Comparison of ENCODE assay signal across 11 mouse cellular contexts in the genomic region with DNA sequence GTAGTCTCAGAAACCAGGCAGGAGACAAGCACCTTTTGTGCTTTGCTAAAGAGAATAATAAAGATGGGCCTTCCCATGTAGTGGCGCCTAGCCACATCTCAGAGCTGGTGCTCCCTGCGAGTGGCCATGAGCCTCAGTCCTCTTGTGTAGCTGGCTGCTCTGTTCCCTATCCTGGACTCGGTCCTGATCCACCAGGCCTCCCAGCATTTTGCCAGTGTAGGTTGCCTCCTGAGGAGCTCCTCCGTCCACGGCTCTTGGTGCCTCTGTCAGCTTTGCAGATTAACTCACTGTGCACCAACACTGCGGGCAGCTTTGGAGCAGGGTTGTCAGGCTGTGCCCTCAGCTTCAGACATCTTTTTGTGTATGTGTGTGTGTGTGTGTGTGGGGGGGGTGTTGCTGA. TPM values are rescaled to one million over a fixed set of nuclear protein-coding genes. Genes with fewer than 3 reads are reported as not detected.
DNase-seq lines count a peak whose midpoint lies in the region; ATAC-seq lines count a peak whose summit lies in the region.
"Had no signal": no experiment of that assay in that cellular context is flagged by ENCODE, and none has a peak within 500 bp of the region (broad histone marks: within the 10 kb centered on the region; RNA-seq: fewer than 3 reads in every experiment).

No protein-coding gene starts in this region.

- H3K4me2 ChIP-seq in liver, embryonic 13.5 days, result no peak overlapping the region
- no peak overlapping the region for H3K4me2 ChIP-seq in liver, embryonic 11.5 days
- no peak overlapping the region for H3K4me2 ChIP-seq in hindbrain, embryonic 14.5 days (replicated peaks)
- H3K4me2 ChIP-seq in neural tube, embryonic 15.5 days, result no peak overlapping the region

- DNase-seq in heart, embryonic 10.5 days (ENCODE audit: low spot score), result no peak
- DNase-seq in heart, adult 9 months (ENCODE audit: low spot score in 2 of 2), result no peak
- DNase-seq in liver, embryonic 13.5 days, result no peak
- no peak for DNase-seq in liver, embryonic 11.5 days (ENCODE audit: low spot score)
- DNase-seq in hindbrain, embryonic 14.5 days (ENCODE audit: low spot score), result no peak
- DNase-seq in adrenal gland, adult 18-20 months (ENCODE audit: low spot score in 2 of 2), result no peak
- no peak for DNase-seq in urinary bladder, adult 18-20 months (ENCODE audit: low spot score in 2 of 2)
- DNase-seq: kidney, adult 2 months had no signal

- 0 out of 2 replicates have a peak overlapping the region, but pooled peaks have one; percentile 3 for H3K9ac ChIP-seq in liver, embryonic 13.5 days
- no peak overlapping the region for H3K9ac ChIP-seq in liver, embryonic 11.5 days (ENCODE audit: low read depth, low read length)
- H3K9ac ChIP-seq in hindbrain, embryonic 14.5 days, result 0 out of 2 replicates have a peak overlapping the region, but pooled peaks have one; percentile 16
- H3K9ac ChIP-seq in neural tube, embryonic 15.5 days (replicated peaks), result 0 out of 2 replicates have a peak overlapping the region, but pooled peaks have one; percentile 3

- 66% methylated on average over 6 of the region's 6 CpGs for WGBS in heart, embryonic 10.5 days
- WGBS in liver, embryonic 13.5 days (ENCODE audit: insufficient replicate concordance), result 76% methylated on average over 6 of the region's 6 CpGs
- WGBS in liver, embryonic 11.5 days, result 83% methylated on average over 6 of the region's 6 CpGs
- WGBS in hindbrain, embryonic 14.5 days, result 35% methylated on average over 6 of the region's 6 CpGs
- 56% methylated on average over 6 of the region's 6 CpGs for WGBS in neural tube, embryonic 15.5 days

- peaks cover 13% of the 10 kb centered on the region for H3K36me3 ChIP-seq in heart, embryonic 10.5 days
- peaks cover 52% of the 10 kb centered on the region for H3K36me3 ChIP-seq in liver, embryonic 13.5 days
- no peaks in the 10 kb centered on the region; the same call in 1 of the 2 replicates for H3K36me3 ChIP-seq in liver, embryonic 11.5 days (ENCODE audit: control insufficient read depth, insufficient read depth, low read length)
- peaks cover 2% of the 10 kb centered on the region; the same call in 1 of the 2 replicates for H3K36me3 ChIP-seq in hindbrain, embryonic 14.5 days (replicated peaks; ENCODE audit: control insufficient read depth, insufficient read depth)
- H3K36me3 ChIP-seq in neural tube, embryonic 15.5 days, result no peaks in the 10 kb centered on the region

- H3K27me3 ChIP-seq in heart, embryonic 10.5 days (ENCODE audit: insufficient read depth, poor library complexity, severe bottlenecking), result no peaks in the 10 kb centered on the region
- no peaks in the 10 kb centered on the region for H3K27me3 ChIP-seq in liver, embryonic 13.5 days
- no peaks in the 10 kb centered on the region for H3K27me3 ChIP-seq in liver, embryonic 11.5 days (replicated peaks; ENCODE audit: control insufficient read depth, insufficient read depth, low read length)
- H3K27me3 ChIP-seq in hindbrain, embryonic 14.5 days (ENCODE audit: control insufficient read depth, insufficient read depth, low read length), result no peaks in the 10 kb centered on the region
- H3K27me3 ChIP-seq in neural tube, embryonic 15.5 days (replicated peaks), result no peaks in the 10 kb centered on the region

- peak overlapping the region; percentile 32; the same call in 1 of the 2 replicates for H3K27ac ChIP-seq in heart, embryonic 10.5 days
- no peak overlapping the region for H3K27ac ChIP-seq in liver, embryonic 13.5 days
- no peak overlapping the region for H3K27ac ChIP-seq in liver, embryonic 11.5 days (ENCODE audit: low read depth, low read length)
- no peak overlapping the region for H3K27ac ChIP-seq in hindbrain, embryonic 14.5 days
- no peak overlapping the region for H3K27ac ChIP-seq in neural tube, embryonic 15.5 days (replicated peaks)

- H3K4me3 ChIP-seq in heart, embryonic 10.5 days, result no peak overlapping the region
- H3K4me3 ChIP-seq in liver, embryonic 13.5 days (replicated peaks), result no peak overlapping the region
- H3K4me3 ChIP-seq in liver, embryonic 11.5 days (ENCODE audit: low read depth, low read length), result no peak overlapping the region
- H3K4me3 ChIP-seq in hindbrain, embryonic 14.5 days (replicated peaks; ENCODE audit: low read length), result no peak overlapping the region
- no peak overlapping the region for H3K4me3 ChIP-seq in neural tube, embryonic 15.5 days (replicated peaks)

- no peaks in the 10 kb centered on the region for H3K9me3 ChIP-seq in heart, embryonic 10.5 days
- H3K9me3 ChIP-seq in liver, embryonic 13.5 days (replicated peaks), result no peaks in the 10 kb centered on the region
- H3K9me3 ChIP-seq in liver, embryonic 11.5 days (ENCODE audit: control insufficient read depth, low read length), result no peaks in the 10 kb centered on the region
- no peaks in the 10 kb centered on the region for H3K9me3 ChIP-seq in hindbrain, embryonic 14.5 days (ENCODE audit: control insufficient read depth, low read length)
- H3K9me3 ChIP-seq in neural tube, embryonic 15.5 days (replicated peaks), result no peaks in the 10 kb centered on the region

- H3K4me1 ChIP-seq in heart, embryonic 10.5 days, result peaks cover 96% of the 10 kb centered on the region
- peaks cover 95% of the 10 kb centered on the region for H3K4me1 ChIP-seq in liver, embryonic 13.5 days (replicated peaks)
- peaks cover 65% of the 10 kb centered on the region for H3K4me1 ChIP-seq in liver, embryonic 11.5 days (replicated peaks; ENCODE audit: control insufficient read depth, insufficient read depth, low read length)
- H3K4me1 ChIP-seq in hindbrain, embryonic 14.5 days (replicated peaks; ENCODE audit: control insufficient read depth, insufficient read depth, low read length), result peaks cover 82% of the 10 kb centered on the region
- peaks cover 96% of the 10 kb centered on the region for H3K4me1 ChIP-seq in neural tube, embryonic 15.5 days

- no peak for ATAC-seq in liver, embryonic 13.5 days (ENCODE audit: low read depth)
- no peak for ATAC-seq in liver, embryonic 11.5 days (replicated peaks; ENCODE audit: low FRiP score)
- no peak for ATAC-seq in hindbrain, embryonic 14.5 days (ENCODE audit: low FRiP score)
- no peak for ATAC-seq in neural tube, embryonic 15.5 days (ENCODE audit: low FRiP score)
- ATAC-seq: activated CD4-positive, CD25-positive, alpha-beta regulatory T cell, adult 4 months; lung, postnatal 0 days had no signal

RNA-seq across cellular contexts. Expression of a gene that starts 30.4 kb away (rescaled TPM):
- polyA plus RNA-seq in heart, embryonic 10.5 days (2016; fragmentation: Nextera tagmentation; extraction: Ambion mirVana), result 69.6 and 139 TPM in 2 replicates
- 55.5 and 64.8 TPM in 2 replicates for polyA plus RNA-seq in liver, embryonic 13.5 days (2015; fragmentation: Nextera tagmentation; extraction: Ambion mirVana)
- 71.1 and 89.0 TPM in 2 replicates for polyA plus RNA-seq in liver, embryonic 11.5 days (2014; fragmentation: Nextera tagmentation; extraction: Ambion mirVana)
- 93.0 and 100 TPM in 2 replicates for polyA plus RNA-seq in hindbrain, embryonic 14.5 days (2014; fragmentation: Nextera tagmentation; extraction: Ambion mirVana)
- 118 and 130 TPM in 2 replicates for polyA plus RNA-seq in neural tube, embryonic 15.5 days (2015; fragmentation: Nextera tagmentation; extraction: Ambion mirVana)
- 10 to 100 TPM; 70.5 to 75.9 TPM for total RNA-seq in adrenal gland, adult 18-20 months (2021)
